Mouse (Mus musculus) liver, embryonic 16.5 days (tissue): Measurements from ENCODE around the gene Cops9. TPM values are rescaled to one million over a fixed set of nuclear protein-coding genes. Genes with fewer than 3 reads are reported as not detected.

Source experiments
- ATAC-seq: fragments of 200-750 bp; cut with Nextera tagmentation; 2 replicates; pipeline ENCODE4 v1.8.0; 2017; ENCODE audit warnings: low read depth, mild to moderate bottlenecking, moderate number of reproducible peaks, moderate library complexity
- H3K27ac ChIP-seq: fragments of 300-500 bp; sonication (generic); 2 replicates; pipeline ENCODE4 v1.5.1; 2014; ENCODE audit warnings: mild to moderate bottlenecking, low read length
- H3K27me3 ChIP-seq: fragments of 300-500 bp; sonication (generic); 2 replicates; pipeline ENCODE4 v1.6.1; 2014; ENCODE audit warnings: low read depth, low read length, mixed read lengths; ENCODE audit not compliant: control insufficient read depth, insufficient read depth
- H3K36me3 ChIP-seq: fragments of 300-500 bp; sonication (generic); 2 replicates; pipeline ENCODE4 v1.6.1; 2014; ENCODE audit warnings: mild to moderate bottlenecking; ENCODE audit not compliant: control insufficient read depth, insufficient read depth
- H3K4me1 ChIP-seq: fragments of 300-500 bp; sonication (generic); 2 replicates; pipeline ENCODE4 v1.6.1; 2014; ENCODE audit warnings: low read depth, low read length, mixed read lengths; ENCODE audit not compliant: control insufficient read depth
- H3K4me2 ChIP-seq: fragments of 300-500 bp; sonication (generic); 2 replicates; pipeline ENCODE4 v1.6.1; 2014; ENCODE audit warnings: low read depth, low read length, mixed read lengths
- H3K4me3 ChIP-seq: fragments of 300-500 bp; sonication (generic); 2 replicates; pipeline ENCODE4 v1.5.1; 2014; ENCODE audit warnings: low read depth, mild to moderate bottlenecking, low read length
- H3K9ac ChIP-seq: fragments of 300-500 bp; sonication (generic); 2 replicates; pipeline ENCODE4 v1.6.1; 2014; ENCODE audit warnings: low read depth, low read length
- H3K9me3 ChIP-seq: fragments of 300-500 bp; sonication (generic); replicated peaks from 2 replicates; pipeline ENCODE4 v1.6.1; 2016; ENCODE audit warnings: low read length; ENCODE audit not compliant: control insufficient read depth
- WGBS: fragments of 180-500 bp; shearing (Covaris S2); extraction: QIAGEN DNeasy Blood & Tissue Kit; methylation state at CpG from one replicate; pipeline ENCODE4 v1.1.7; 2014; ENCODE audit not compliant: insufficient replicate concordance; 5-methylcytosine and 5-hydroxymethylcytosine counted together
- polyA plus RNA-seq: library from polyadenylated mRNA; unstranded; fragments of >200 nt; fragmentation: Nextera tagmentation; extraction: Ambion mirVana; gene quantifications from 2 replicates; pipeline ENCODE4 v1.2.1, GENCODE M21; 2015

The Cops9 gene
- polyA plus RNA-seq: 161 and 179 TPM in 2 replicates

GRCm38 (mm10) chr1:92641514-92642272 is at the start of gene Cops9:
TSS of gene Cops9 (minus strand) at chr1:92641985.
- H3K4me1 ChIP-seq: peaks cover 13% of the 10 kb centered on the region
- H3K4me2 ChIP-seq: peak within 1 kb of the TSS; percentile 63
- H3K4me3 ChIP-seq: peak within 1 kb of the TSS; percentile 88
- no peaks in the 10 kb centered on the region; the same call in 1 of the 2 replicates for H3K36me3 ChIP-seq
- 2% methylated on average over 50 of the region's 50 CpGs for WGBS
- no peaks in the 10 kb centered on the region for H3K27me3 ChIP-seq
- peak within 1 kb of the TSS; percentile 90 for H3K9ac ChIP-seq
- no peaks in the 10 kb centered on the region for H3K9me3 ChIP-seq
- peak; percentile 91 for ATAC-seq
- H3K27ac ChIP-seq: peak within 1 kb of the TSS; percentile 48; the same call in 1 of the 2 replicates

DNA sequence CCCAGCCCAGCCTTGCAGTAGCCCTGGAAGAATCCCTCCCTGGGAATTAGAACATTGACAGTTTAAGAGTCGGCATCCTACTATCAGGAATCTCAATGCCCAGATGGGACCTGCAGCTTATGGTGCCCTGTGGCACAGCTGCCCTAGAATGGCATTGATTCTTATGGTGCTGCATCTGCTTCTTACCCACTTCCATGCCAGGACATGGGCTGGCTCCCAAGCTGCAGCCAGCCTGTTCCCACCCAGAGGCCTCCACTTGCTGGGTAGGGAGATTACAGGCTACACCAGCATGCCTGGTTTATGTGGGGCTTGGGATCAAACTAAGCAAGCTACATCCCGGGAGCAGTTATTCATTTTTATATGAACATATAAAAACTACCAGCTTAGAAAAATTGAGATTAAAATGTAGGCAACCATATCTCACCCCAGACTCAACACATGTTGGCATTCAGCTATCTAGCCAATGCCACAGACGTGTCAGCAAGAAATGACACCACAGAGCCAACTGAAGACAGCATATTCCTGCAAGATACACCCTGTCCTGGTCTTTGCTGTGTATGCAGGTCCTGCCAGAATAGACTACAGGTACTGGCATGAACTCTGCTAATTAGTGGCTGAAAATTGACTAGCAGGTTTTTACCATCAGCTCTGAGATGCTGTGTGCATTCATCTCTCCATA is 49.5 kb upstream of the Cops9 start:
- Histone ChIP-seq H3K9me3 (no peaks in the 10 kb centered on the region), H3K36me3 (no peaks in the 10 kb centered on the region), H3K4me3 (no peak overlapping the region), H3K27ac (no peak overlapping the region), H3K4me2 (no peak overlapping the region), H3K9ac (no peak overlapping the region), H3K27me3 (no peaks in the 10 kb centered on the region), H3K4me1 (no peaks in the 10 kb centered on the region)
- ATAC-seq: no peak
- WGBS: 49% methylated on average over 3 of the region's 3 CpGs

DNA sequence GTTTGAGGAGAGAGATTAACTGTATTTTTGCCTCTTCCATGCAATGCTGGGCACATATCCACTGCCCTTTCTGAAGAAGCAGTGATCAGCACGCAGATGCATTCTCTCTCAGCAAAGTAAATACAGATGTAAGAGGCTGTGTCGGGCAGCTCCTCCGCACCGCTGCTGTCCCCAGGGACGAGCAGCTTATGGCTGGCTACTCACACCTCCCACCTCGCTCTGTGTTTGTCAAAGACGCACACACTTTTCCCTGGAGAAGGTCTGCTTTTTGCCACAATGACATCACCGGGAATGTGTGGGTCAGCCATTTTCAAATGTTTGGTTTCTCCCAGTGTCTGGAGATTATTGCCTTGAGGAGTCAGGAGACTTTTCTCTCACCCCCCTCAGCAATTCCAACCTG is 45.2 kb upstream of the Cops9 start:
- Histone ChIP-seq H3K4me2 (no peak overlapping the region), H3K9ac (no peak overlapping the region), H3K9me3 (no peaks in the 10 kb centered on the region), H3K4me3 (no peak overlapping the region), H3K4me1 (no peaks in the 10 kb centered on the region), H3K36me3 (no peaks in the 10 kb centered on the region), H3K27ac (no peak overlapping the region), H3K27me3 (no peaks in the 10 kb centered on the region)
- WGBS: 55% methylated on average over 8 of the region's 8 CpGs
- ATAC-seq: no peak

- no peak for ATAC-seq
- Histone ChIP-seq H3K9me3 (no peaks in the 10 kb centered on the region), H3K27ac (no peak overlapping the region), H3K4me1 (no peaks in the 10 kb centered on the region), H3K36me3 (no peaks in the 10 kb centered on the region), H3K27me3 (no peaks in the 10 kb centered on the region), H3K4me2 (no peak overlapping the region), H3K9ac (no peak overlapping the region), H3K4me3 (no peak overlapping the region)
- WGBS: 65% methylated on average over 8 of the region's 8 CpGs
Measured at GRCm38 (mm10) chr1:92683151-92683550, 41.4 kb upstream of the Cops9 start.

- 50% methylated on average over 16 of the region's 16 CpGs for WGBS
- Histone ChIP-seq H3K36me3 (no peaks in the 10 kb centered on the region), H3K4me1 (no peaks in the 10 kb centered on the region), H3K27me3 (no peaks in the 10 kb centered on the region), H3K9me3 (no peaks in the 10 kb centered on the region), H3K4me2 (no peak overlapping the region), H3K9ac (no peak overlapping the region), H3K27ac (no peak overlapping the region), H3K4me3 (no peak overlapping the region)
- ATAC-seq: no peak
Measured at GRCm38 (mm10) chr1:92680668-92681603, 39.2 kb upstream of the Cops9 start.

- H3K4me1 ChIP-seq: no peaks in the 10 kb centered on the region
- WGBS: 40% methylated on average over 5 of the region's 5 CpGs
- H3K9me3 ChIP-seq: no peaks in the 10 kb centered on the region
- no peak overlapping the region for H3K27ac ChIP-seq
- no peak overlapping the region for H3K9ac ChIP-seq
- no peaks in the 10 kb centered on the region for H3K36me3 ChIP-seq
- no peak overlapping the region for H3K4me2 ChIP-seq
- H3K4me3 ChIP-seq: no peak overlapping the region
- no peak for ATAC-seq
- H3K27me3 ChIP-seq: no peaks in the 10 kb centered on the region
Measured at GRCm38 (mm10) chr1:92678757-92679156, 37.0 kb upstream of the Cops9 start.

- Histone ChIP-seq H3K4me3 (no peak overlapping the region), H3K9me3 (no peaks in the 10 kb centered on the region), H3K27me3 (no peaks in the 10 kb centered on the region), H3K36me3 (no peaks in the 10 kb centered on the region), H3K9ac (no peak overlapping the region), H3K4me1 (no peaks in the 10 kb centered on the region), H3K4me2 (no peak overlapping the region), H3K27ac (no peak overlapping the region)
- no peak for ATAC-seq
- WGBS: 51% methylated on average over 3 of the region's 3 CpGs
Measured at GRCm38 (mm10) chr1:92676676-92676975, 34.8 kb upstream of the Cops9 start.

DNA sequence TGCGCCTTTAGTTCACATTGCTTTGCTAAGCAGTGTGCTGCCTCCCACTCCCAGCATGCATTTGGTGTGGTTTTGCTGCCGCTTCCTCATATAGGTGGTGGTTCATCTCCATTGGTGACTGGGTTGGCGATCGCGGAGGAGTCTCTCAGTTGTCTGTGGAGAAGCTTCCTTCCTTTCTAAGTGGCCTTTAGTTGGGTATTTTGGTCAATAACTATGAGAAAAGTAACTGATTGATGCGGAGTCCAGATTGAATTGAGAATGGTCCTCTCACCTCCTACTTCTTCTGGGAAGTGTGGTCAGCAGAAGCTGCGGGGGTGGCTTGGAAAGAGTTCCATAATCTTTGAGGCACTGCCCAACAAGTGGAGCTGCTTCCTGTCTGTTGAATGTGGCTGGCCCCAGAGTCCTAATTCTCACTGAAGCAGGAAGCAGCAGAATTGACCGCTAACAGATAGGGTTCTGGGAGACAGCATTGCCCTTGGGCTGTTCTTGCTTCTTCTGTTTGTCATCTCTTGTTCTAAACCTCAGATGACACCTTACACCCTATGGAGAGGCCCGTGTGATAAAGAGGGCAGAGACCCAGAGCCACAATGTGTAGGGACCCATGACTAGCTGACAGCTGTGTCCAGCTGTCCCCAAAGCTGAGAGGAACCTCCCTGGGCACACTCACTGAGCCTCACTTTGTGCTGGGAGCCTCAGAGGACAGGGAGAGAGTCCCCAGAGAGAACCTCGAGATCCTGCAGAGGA is 34.3 kb upstream of the Cops9 start:
- Histone ChIP-seq H3K4me3 (no peak overlapping the region), H3K27me3 (no peaks in the 10 kb centered on the region), H3K9me3 (no peaks in the 10 kb centered on the region), H3K9ac (no peak overlapping the region), H3K27ac (no peak overlapping the region), H3K4me1 (no peaks in the 10 kb centered on the region), H3K4me2 (no peak overlapping the region), H3K36me3 (no peaks in the 10 kb centered on the region)
- ATAC-seq: no peak
- WGBS: 21% methylated on average over 10 of the region's 10 CpGs
